ENCODE assay signal across 8 mouse cellular contexts in genomic region chr6:124379331-124379730, GRCm38 (mm10). TPM values are rescaled to one million over a fixed set of nuclear protein-coding genes. Genes with fewer than 3 reads are reported as not detected.
A peak's percentile ranks its signal among the peaks of the same experiment; 100 is the strongest.
DNase-seq lines count a peak whose midpoint lies in the region; ATAC-seq and TF ChIP-seq lines count a peak whose summit lies in the region.

No protein-coding gene starts in this region.

- no peaks in the 10 kb centered on the region for H3K27me3 ChIP-seq in cerebellum, adult 2 months (ENCODE audit: control insufficient read depth, insufficient read depth, low read length)
- H3K27me3 ChIP-seq in stomach, postnatal 0 days (ENCODE audit: control insufficient read depth, insufficient read depth, low read length): no peaks in the 10 kb centered on the region

- TF ChIP-seq EP300 in stomach, postnatal 0 days (optimal IDR thresholded peaks at IDR 0.05): no peak

- H3K9me3 ChIP-seq in stomach, postnatal 0 days (ENCODE audit: control insufficient read depth, low read length): no peaks in the 10 kb centered on the region

- H3K4me1 ChIP-seq in cerebellum, adult 2 months (ENCODE audit: control insufficient read depth, insufficient read depth, low read length): no peaks in the 10 kb centered on the region
- H3K4me1 ChIP-seq in stomach, postnatal 0 days (replicated peaks; ENCODE audit: control insufficient read depth, insufficient read depth): no peaks in the 10 kb centered on the region

- peak; percentile 69; the same call in 1 of the 2 replicates for TF ChIP-seq CTCF in cerebellum, adult 2 months (IDR thresholded peaks at IDR 0.05; ENCODE audit: borderline replicate concordance, insufficient read depth, low read depth, low read length)
- TF ChIP-seq CTCF in stomach, postnatal 0 days (IDR thresholded peaks at IDR 0.05; ENCODE audit: low read depth): peak; percentile 78

- no peak for TF ChIP-seq POLR2A in cerebellum, adult 2 months (IDR thresholded peaks at IDR 0.05; ENCODE audit: borderline replicate concordance, insufficient read depth, low read length)

- WGBS in cerebellum, adult 2 months: 32% methylated on average over 10 of the region's 10 CpGs
- 30% methylated on average over 10 of the region's 10 CpGs for whole genome bisulfite sequencing in stomach, postnatal 0 days

- H3K4me2 ChIP-seq in stomach, postnatal 0 days (replicated peaks; ENCODE audit: low read depth): no peak overlapping the region

- DNase-seq in cerebellum, adult 2 months: peak; percentile 27 to 36
- DNase-seq in cerebellum, adult 11 months: no peak
- peak; percentile 23 to 28 for DNase-seq in urinary bladder, postnatal 36 days (ENCODE audit: low spot score in 2 of 2)
- DNase-seq in urinary bladder, adult 2 months (ENCODE audit: low spot score): no peak
- peak; percentile 68 to 81 for DNase-seq in kidney, postnatal 36 days
- peak; percentile 37 for DNase-seq in lung, postnatal 25 days (ENCODE audit: low spot score)
- peak; percentile 62 for DNase-seq in stomach, postnatal 0 days (ENCODE audit: low spot score)

- no peak overlapping the region for H3K4me3 ChIP-seq in cerebellum, adult 2 months (replicated peaks; ENCODE audit: insufficient read depth, low read depth, low read length)
- H3K4me3 ChIP-seq in stomach, postnatal 0 days (ENCODE audit: low read depth, low read length): no peak overlapping the region

- H3K27ac ChIP-seq in cerebellum, adult 2 months (ENCODE audit: insufficient read depth, low read length): no peak overlapping the region
- H3K27ac ChIP-seq in stomach, postnatal 0 days (replicated peaks): no peak overlapping the region

- no peak overlapping the region for H3K9ac ChIP-seq in stomach, postnatal 0 days (ENCODE audit: low read length)

- ATAC-seq in frontal cortex, adult (ENCODE audit: low TSS enrichment): peak; percentile 85
- ATAC-seq in stomach, postnatal 0 days (ENCODE audit: low FRiP score, low TSS enrichment): no peak

- no peaks in the 10 kb centered on the region for H3K36me3 ChIP-seq in stomach, postnatal 0 days (ENCODE audit: control insufficient read depth, insufficient read depth, low read length)

RNA-seq across cellular contexts. Expression of gene Pex5, which starts 35.5 kb away (rescaled TPM):
- polyA plus RNA-seq in cerebellum, adult 2 months (2012; rRNA removed): 57.1 and 58.5 TPM in 2 replicates
- polyA plus RNA-seq in urinary bladder, adult 2 months (2012; rRNA removed): 36.7 and 41.2 TPM in 2 replicates
- polyA plus RNA-seq in stomach, postnatal 0 days (2015; fragmentation: Nextera tagmentation; extraction: Ambion mirVana): 18.6 and 19.9 TPM in 2 replicates

Comparison
In these comparisons a context has a peak if more than half of its experiments do, and no peak if none do; other contexts are left out.
1. DNase-seq: peak in cerebellum, adult 2 months (2 of 2), urinary bladder, postnatal 36 days (2 of 2), kidney, postnatal 36 days (2 of 2), lung, postnatal 25 days (single experiment) and stomach, postnatal 0 days (single experiment); none in cerebellum, adult 11 months (single experiment) and urinary bladder, adult 2 months (single experiment).